In the genomic region with DNA sequence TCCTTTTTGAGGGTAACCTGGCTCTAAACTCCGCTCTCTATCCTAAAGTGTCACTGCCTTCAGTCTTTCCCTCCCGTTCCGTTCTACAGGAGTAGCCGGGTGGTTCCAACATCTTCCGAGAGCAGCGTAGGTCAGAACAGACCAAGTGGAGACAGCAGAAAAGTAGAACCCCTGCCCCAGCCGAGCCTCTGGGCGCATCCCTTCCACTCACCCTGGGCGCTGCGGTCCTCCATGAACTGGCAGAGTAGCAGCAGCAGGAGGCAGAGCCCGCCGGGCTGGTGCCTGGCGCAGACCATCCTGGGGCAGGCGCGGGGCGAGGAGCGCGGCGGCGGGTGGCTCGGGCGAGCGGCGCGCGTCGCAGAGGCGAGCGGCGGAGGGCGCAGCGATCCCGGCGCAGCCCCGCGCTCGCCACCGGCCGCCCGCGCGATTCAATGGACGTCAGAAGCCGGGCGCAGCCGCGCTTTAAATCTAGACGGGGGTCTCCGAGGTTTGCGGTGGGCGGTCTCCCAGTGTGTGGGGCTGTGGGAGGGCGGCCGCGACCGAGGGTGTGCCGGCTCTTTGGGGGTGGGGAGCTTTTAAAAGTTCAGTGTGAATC, we compare ENCODE assay signal across 8 mouse cellular contexts. TPM values are rescaled to one million over a fixed set of nuclear protein-coding genes. Genes with fewer than 3 reads are reported as not detected.
DNase-seq lines count a peak whose midpoint lies in the region; ATAC-seq lines count a peak whose summit lies in the region.

No protein-coding gene starts in this region.

- H3K4me2 ChIP-seq in intestine, embryonic 16.5 days (ENCODE audit: low read depth, low read length): peak overlapping the region; percentile 97
- H3K4me2 ChIP-seq in lung, embryonic 16.5 days (ENCODE audit: low read depth, low read length): peak overlapping the region; percentile 97

- no peaks in the 10 kb centered on the region for H3K36me3 ChIP-seq in intestine, embryonic 16.5 days (ENCODE audit: control insufficient read depth, insufficient read depth, low read length)
- no peaks in the 10 kb centered on the region for H3K36me3 ChIP-seq in lung, embryonic 16.5 days (ENCODE audit: control insufficient read depth, insufficient read depth, low read length)

- under 1% methylated on average over 54 of the region's 56 CpGs for WGBS in intestine, embryonic 16.5 days
- under 1% methylated on average over 39 of the region's 56 CpGs for WGBS in lung, embryonic 16.5 days

- intact Hi-C loops in gastrocnemius, postnatal 14 days (cut with DNase I; ENCODE audit: low total_unique reads): loop anchor here (5.0 kb wide), 1 partner anchor 381 kb away; no protein-coding TSS in a partner anchor

- peak overlapping the region; percentile 41; the same call in 1 of the 2 replicates for H3K27ac ChIP-seq in intestine, embryonic 16.5 days (ENCODE audit: low read length)
- no peak overlapping the region for H3K27ac ChIP-seq in lung, embryonic 16.5 days (ENCODE audit: low read length)

- no peaks in the 10 kb centered on the region; the same call in 1 of the 2 replicates for H3K9me3 ChIP-seq in intestine, embryonic 16.5 days (ENCODE audit: control insufficient read depth, low read length)
- H3K9me3 ChIP-seq in lung, embryonic 16.5 days (ENCODE audit: control insufficient read depth, low read length): no peaks in the 10 kb centered on the region

- peak; percentile 3 for DNase-seq in kidney, adult 11 months
- DNase-seq in kidney, adult 8-10 months: no peak
- DNase-seq in cerebellum, postnatal 14 days: peak; percentile 34 to 39
- peak; percentile 39 for DNase-seq in gastrocnemius, postnatal 14 days
- DNase-seq in ovary, postnatal 14 days (ENCODE audit: low spot score): peak; percentile 27
- DNase-seq in spleen, adult 12 weeks (ENCODE audit: low spot score): no peak

- peak overlapping the region; percentile 64 for H3K4me3 ChIP-seq in intestine, embryonic 16.5 days (ENCODE audit: low read length)
- H3K4me3 ChIP-seq in lung, embryonic 16.5 days (ENCODE audit: low read length): peak overlapping the region; percentile 63

- peaks cover 19% of the 10 kb centered on the region for H3K4me1 ChIP-seq in intestine, embryonic 16.5 days (ENCODE audit: control insufficient read depth, insufficient read depth, low read length)
- peaks cover 24% of the 10 kb centered on the region for H3K4me1 ChIP-seq in lung, embryonic 16.5 days (replicated peaks; ENCODE audit: control insufficient read depth, insufficient read depth, low read length)

- H3K9ac ChIP-seq in intestine, embryonic 16.5 days (ENCODE audit: low read depth, low read length): peak overlapping the region; percentile 67
- H3K9ac ChIP-seq in lung, embryonic 16.5 days (ENCODE audit: low read length): peak overlapping the region; percentile 41

- ATAC-seq in intestine, embryonic 16.5 days: peak; percentile 62
- peak; percentile 71 for ATAC-seq in lung, embryonic 16.5 days (ENCODE audit: low read depth)

- H3K27me3 ChIP-seq in intestine, embryonic 16.5 days (replicated peaks; ENCODE audit: control insufficient read depth, insufficient read depth, low read length): peaks cover 42% of the 10 kb centered on the region
- H3K27me3 ChIP-seq in lung, embryonic 16.5 days (ENCODE audit: control insufficient read depth, insufficient read depth, low read depth, low read length): peaks cover 62% of the 10 kb centered on the region

RNA-seq across cellular contexts. Expression of gene Fst, which starts 0.4 kb away (rescaled TPM):
- 10 to 100 TPM; 11.7 to 15.2 TPM for total RNA-seq in gastrocnemius, postnatal 14 days (2021)
- 4.3 and 10.8 TPM in 2 replicates for polyA plus RNA-seq in intestine, embryonic 16.5 days (2015; fragmentation: Nextera tagmentation; extraction: Ambion mirVana)
- 1.5 and 2.1 TPM in 2 replicates for polyA plus RNA-seq in lung, embryonic 16.5 days (2015; fragmentation: Nextera tagmentation; extraction: Ambion mirVana)

Comparison
In these comparisons a context has a peak if more than half of its experiments do, and no peak if none do; other contexts are left out.
1. DNase-seq: peak in kidney, adult 11 months (single experiment), cerebellum, postnatal 14 days (2 of 2), gastrocnemius, postnatal 14 days (single experiment) and ovary, postnatal 14 days (single experiment); none in kidney, adult 8-10 months (0 of 2) and spleen, adult 12 weeks (single experiment).